Mouse (Mus musculus) C2C12 (cell line): ENCODE measurements around the gene Cyp2t4.

ENCODE experiments used
- CEBPB ChIP-seq: IDR thresholded peaks from one replicate; pipeline ENCODE4 v1.6.1; 2011; ENCODE audit warnings: low read depth, mild to moderate bottlenecking, control low read depth, moderate library complexity
- MYOG ChIP-seq: IDR thresholded peaks from one replicate; pipeline ENCODE4 v1.6.1; 2011; ENCODE audit not compliant: control insufficient read depth, insufficient read length; ENCODE audit errors: extremely low read depth

DNA sequence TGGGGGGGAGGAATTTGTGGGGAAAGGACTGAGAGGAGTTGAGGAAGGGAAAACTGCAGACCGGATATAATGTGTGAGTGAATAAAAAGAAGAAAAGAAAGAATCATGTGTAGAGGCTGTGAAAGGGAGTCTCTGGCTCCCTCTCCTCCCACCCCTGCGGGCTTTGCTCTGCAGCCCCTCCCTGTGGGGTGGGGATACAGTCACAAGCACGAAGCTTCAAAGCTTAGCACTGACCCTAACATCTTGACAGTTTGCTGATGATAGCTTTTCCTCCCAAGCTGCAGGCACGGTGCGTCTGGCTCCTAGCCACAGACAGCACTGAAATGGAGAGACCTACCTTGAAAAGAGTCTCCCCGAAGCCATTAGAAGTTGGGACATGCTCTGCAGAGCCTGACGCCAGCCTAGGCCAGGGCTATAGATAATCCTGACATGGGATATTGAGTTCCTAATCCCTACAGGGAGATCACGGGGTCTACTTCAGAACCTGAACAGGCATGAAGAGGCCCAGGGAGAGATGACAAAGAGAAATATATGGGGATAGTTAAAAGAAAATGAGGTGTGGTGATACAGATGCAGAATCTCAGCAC, 17.0 kb upstream of the Cyp2t4 start:
- TF ChIP-seq CEBPB = no peak
- no peak for TF ChIP-seq MYOG
